Mouse (Mus musculus): ENCODE results near the gene Spaca3. TPM values are rescaled to one million over a fixed set of nuclear protein-coding genes. Genes with fewer than 3 reads are reported as not detected.

Spaca3 gene
- not detected in 2 replicates for polyA plus RNA-seq (2016; fragmentation: Nextera tagmentation; extraction: Ambion mirVana)

DNA sequence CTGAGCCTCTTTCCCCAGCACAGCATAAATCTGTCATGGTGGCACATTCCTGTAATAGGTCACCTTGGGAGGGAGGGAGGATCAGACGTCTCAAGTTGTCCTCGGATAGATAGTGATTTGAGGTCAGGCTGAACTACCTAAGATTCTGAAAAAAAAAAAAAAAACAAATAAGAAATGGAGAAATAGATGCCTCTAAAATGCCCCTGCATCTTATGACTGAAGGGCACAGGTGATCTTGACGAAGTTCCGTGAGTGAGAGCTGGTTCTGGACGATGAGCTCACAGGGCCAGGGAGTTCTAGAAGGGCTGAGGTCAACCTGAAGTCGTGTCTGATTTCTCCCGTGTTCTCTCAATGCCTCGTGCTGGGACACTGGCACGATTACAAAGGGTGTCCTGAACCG, at the start of gene Spaca3:
Spaca3 (plus strand) TSS at position 301 of the 400 bp plus-strand sequence.
- Histone ChIP-seq H3K36me3 (no peaks in the 10 kb centered on the region), H3K4me1 (no peaks in the 10 kb centered on the region), H3K27me3 (no peaks in the 10 kb centered on the region), H3K9me3 (no peaks in the 10 kb centered on the region), H3K27ac (no peak within 1 kb of the TSS), H3K4me3 (no peak within 1 kb of the TSS), H3K9ac (no peak within 1 kb of the TSS), H3K4me2 (replicated peaks) (no peak within 1 kb of the TSS)
- no peak for ATAC-seq (ENCODE audit: insufficient number of reproducible peaks, insufficient read depth, low FRiP score, low TSS enrichment)
- 75% methylated on average over 10 of the region's 10 CpGs for WGBS

DNA sequence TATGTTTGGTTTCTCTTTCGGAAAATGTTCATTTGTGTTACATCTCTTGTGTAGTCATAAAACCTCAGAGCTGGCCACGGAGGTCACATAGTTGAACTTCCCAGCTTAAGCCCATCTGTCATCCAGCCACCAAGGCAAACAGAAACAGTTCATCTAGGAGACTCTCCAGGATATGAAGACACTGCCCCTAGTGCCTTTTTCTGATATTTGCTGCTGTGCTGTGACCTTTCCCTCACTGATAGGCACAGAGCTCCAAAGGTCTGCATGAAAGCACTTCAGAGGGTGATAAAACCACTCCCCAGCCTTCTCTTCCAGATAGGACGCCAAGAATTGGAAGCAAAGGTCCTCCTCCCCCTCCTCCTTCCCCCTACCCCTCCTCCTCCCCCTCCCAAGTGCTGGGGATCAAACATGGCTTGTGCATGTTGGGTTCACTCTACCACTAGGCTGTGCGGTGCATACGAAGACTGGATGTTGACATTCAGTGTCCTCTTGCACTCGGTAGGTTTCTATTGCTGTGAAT, 49.6 kb upstream of the Spaca3 start:
- Histone ChIP-seq H3K36me3 (peaks cover 12% of the 10 kb centered on the region), H3K27ac (no peak overlapping the region), H3K9me3 (no peaks in the 10 kb centered on the region), H3K9ac (no peak overlapping the region), H3K4me1 (peaks cover 24% of the 10 kb centered on the region), H3K4me3 (no peak overlapping the region), H3K27me3 (no peaks in the 10 kb centered on the region), H3K4me2 (replicated peaks) (no peak overlapping the region)
- WGBS: 64% methylated on average over 6 of the region's 6 CpGs
- ATAC-seq (ENCODE audit: insufficient number of reproducible peaks, insufficient read depth, low FRiP score, low TSS enrichment): no peak

DNA sequence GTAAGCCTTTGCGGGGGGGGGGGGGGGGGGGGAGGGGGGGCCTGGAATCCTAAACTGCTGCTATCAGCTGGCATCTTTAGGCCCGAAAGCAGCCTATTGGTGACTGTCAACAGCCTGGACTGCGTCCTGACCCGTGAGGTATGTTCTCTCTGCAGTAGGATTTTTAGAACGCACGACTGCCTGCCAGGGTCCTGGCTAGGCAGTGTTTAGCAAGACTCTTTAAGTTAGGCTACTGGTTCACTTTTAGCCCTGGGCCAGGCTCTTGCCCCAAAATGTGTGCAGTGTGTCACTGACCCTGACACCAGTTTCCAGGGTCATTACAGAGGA, 48.5 kb upstream of the Spaca3 start:
- peak overlapping the region; percentile 94 for H3K9ac ChIP-seq
- 0 out of 2 replicates have a peak, but pooled peaks have one; percentile 53 for ATAC-seq (ENCODE audit: insufficient number of reproducible peaks, insufficient read depth, low FRiP score, low TSS enrichment)
- H3K4me1 ChIP-seq: peaks cover 24% of the 10 kb centered on the region
- H3K27ac ChIP-seq: peak overlapping the region; percentile 94
- H3K9me3 ChIP-seq: no peaks in the 10 kb centered on the region
- H3K4me3 ChIP-seq: peak overlapping the region; percentile 62
- peak overlapping the region; percentile 84 for H3K4me2 ChIP-seq (replicated peaks)
- H3K27me3 ChIP-seq: no peaks in the 10 kb centered on the region
- H3K36me3 ChIP-seq: peaks cover 20% of the 10 kb centered on the region
- 17% methylated on average over 5 of the region's 6 CpGs for WGBS

DNA sequence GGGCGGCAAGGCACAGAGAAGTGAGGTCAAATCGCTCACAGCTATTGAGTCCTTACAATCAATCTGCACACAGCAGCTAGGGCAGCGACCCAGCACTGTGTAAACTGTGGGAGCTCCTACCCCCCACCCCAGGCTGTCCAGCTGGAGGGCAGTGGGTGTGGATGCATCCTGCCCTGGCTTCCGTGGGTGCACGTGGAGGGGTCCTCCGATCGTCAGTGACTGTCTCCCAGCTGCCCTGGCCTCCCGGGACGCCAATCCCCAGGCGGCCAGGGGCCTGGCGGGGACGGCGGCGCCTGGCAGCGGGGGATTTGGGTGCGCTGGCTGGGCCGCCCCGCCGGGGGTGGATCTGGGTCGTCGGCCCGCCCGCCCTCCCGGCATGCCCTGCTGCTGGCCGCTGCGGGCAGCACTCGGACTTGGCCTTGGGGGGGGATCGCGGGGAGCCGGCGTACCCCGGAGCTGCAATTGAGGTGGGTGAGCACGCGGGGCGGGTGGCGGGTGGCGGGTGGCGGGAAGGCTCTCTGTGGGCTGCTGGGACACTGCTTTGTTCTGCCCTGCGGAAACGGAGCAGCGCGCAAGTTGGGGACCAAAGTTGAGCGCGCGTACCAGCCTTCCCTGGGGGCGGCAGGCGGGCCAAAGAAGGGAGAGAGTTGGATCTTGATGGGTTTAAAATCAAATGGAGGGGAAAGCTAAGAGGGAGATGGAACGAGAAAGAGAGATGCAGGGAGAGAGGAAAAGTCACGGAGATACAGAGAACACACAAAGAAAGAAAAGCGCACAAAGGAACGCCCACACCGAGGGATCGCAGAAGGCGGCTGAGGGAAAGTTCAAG, 48.0 kb upstream of the Spaca3 start, which contains the start of gene Tmem98:
Tmem98 (plus strand) TSS at position 183 of the 829 bp plus-strand sequence.
- Histone ChIP-seq H3K27ac (peak within 1 kb of the TSS; percentile 94), H3K4me3 (peak within 1 kb of the TSS; percentile 62), H3K9me3 (no peaks in the 10 kb centered on the region), H3K36me3 (peaks cover 25% of the 10 kb centered on the region), H3K4me2 (replicated peaks) (peak within 1 kb of the TSS; percentile 84), H3K4me1 (peaks cover 24% of the 10 kb centered on the region), H3K27me3 (no peaks in the 10 kb centered on the region), H3K9ac (peak within 1 kb of the TSS; percentile 94)
- WGBS: under 1% methylated on average over 37 of the region's 54 CpGs
- ATAC-seq (ENCODE audit: insufficient number of reproducible peaks, insufficient read depth, low FRiP score, low TSS enrichment): peak; percentile 64; the same call in 1 of the 2 replicates

DNA sequence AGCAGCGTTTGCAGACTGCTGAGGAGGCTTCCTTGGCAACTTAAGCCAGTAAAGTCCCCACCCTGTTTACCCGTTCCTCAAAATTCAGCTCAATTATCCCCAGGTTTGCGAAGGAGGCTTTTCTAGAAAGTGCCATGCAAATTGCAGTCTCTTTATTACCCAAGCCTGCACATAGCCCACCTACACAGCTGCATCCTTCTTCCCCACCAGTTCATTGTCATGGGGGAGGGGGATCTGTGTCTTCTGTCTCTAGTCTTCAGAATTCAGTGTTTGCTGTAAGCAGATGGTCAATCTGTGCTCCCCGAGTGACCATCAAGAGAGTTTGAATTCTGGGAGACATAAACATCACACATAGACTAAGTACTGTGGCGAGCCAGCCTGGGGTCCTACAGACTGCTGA, 47.0 kb upstream of the Spaca3 start:
- Histone ChIP-seq H3K4me3 (peak overlapping the region; percentile 62), H3K27ac (peak overlapping the region; percentile 94; the same call in 1 of the 2 replicates), H3K9ac (peak overlapping the region; percentile 94), H3K4me1 (peaks cover 24% of the 10 kb centered on the region), H3K36me3 (peaks cover 34% of the 10 kb centered on the region), H3K9me3 (no peaks in the 10 kb centered on the region), H3K27me3 (no peaks in the 10 kb centered on the region), H3K4me2 (replicated peaks) (peak overlapping the region; percentile 84)
- ATAC-seq (ENCODE audit: insufficient number of reproducible peaks, insufficient read depth, low FRiP score, low TSS enrichment): no peak
- WGBS: 20% methylated on average over 5 of the region's 5 CpGs

DNA sequence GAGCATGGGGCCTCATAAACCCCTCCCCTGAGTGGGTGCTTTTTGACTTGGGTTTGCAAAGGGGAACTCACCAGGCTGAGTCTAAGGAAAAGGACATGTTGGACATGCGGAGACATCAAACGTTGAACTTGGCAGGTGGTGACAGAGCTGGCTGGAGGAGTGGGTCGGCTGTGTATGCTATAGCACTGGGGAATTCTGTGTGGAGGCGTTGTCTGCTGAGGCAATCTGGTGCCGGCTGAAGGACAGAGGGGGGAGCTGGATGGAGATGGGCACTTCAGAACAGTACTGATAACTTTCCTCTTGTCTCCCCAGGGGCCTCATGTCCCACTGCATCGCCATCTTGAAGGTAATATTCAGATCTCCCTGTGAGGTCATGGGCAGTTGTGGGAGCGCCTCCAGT, 42.8 kb upstream of the Spaca3 start:
- H3K36me3 ChIP-seq: peaks cover 57% of the 10 kb centered on the region
- 84% methylated on average over 7 of the region's 7 CpGs for whole genome bisulfite sequencing

DNA sequence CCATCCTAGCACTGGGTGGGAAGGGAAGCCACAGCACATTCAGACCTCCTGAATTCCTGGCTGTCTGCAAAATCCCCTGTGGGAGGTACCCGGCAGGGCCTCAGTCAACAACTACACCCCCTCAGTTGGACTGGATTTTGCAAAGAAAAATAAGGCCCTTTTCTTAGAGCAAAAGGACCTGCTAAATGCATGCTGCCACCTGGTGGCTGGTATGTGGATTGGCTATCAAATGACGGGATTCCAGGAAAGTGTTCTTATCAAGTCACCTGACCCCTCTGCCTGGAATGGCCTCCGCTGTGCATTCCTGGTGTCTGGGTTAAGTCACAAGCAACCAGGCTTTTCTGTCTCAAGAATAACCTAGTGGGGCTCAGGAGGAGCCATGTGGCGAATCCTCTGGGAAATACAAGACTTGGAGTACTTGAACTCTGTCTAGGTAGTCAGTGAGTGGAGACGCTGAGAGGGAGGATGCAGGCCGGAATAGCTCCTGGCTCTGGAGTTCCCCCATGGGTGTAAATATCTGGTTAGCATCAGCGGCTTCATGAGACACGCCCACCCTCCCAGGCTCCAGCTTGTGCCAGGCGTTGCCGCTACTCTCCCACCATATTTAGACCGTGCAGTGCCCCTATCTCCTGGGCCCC, 40.0 kb upstream of the Spaca3 start:
- peaks cover 65% of the 10 kb centered on the region for H3K36me3 ChIP-seq
- no peak overlapping the region; the same call in 1 of the 2 replicates for H3K4me2 ChIP-seq (replicated peaks)
- no peak overlapping the region for H3K4me3 ChIP-seq
- H3K27ac ChIP-seq: peak overlapping the region; percentile 74
- H3K9ac ChIP-seq: no peak overlapping the region
- H3K9me3 ChIP-seq: no peaks in the 10 kb centered on the region
- WGBS: 37% methylated on average over 11 of the region's 11 CpGs
- no peaks in the 10 kb centered on the region for H3K27me3 ChIP-seq
- peaks cover 12% of the 10 kb centered on the region for H3K4me1 ChIP-seq
- ATAC-seq (ENCODE audit: insufficient number of reproducible peaks, insufficient read depth, low FRiP score, low TSS enrichment): peak; percentile 72

More for the DNA sequence above, 42.8 kb upstream of the Spaca3 start:
- Histone ChIP-seq H3K9ac (no peak overlapping the region), H3K27me3 (no peaks in the 10 kb centered on the region), H3K4me2 (replicated peaks) (no peak overlapping the region), H3K4me1 (peaks cover 28% of the 10 kb centered on the region), H3K27ac (no peak overlapping the region), H3K9me3 (no peaks in the 10 kb centered on the region), H3K4me3 (no peak overlapping the region)
- no peak for ATAC-seq (ENCODE audit: insufficient number of reproducible peaks, insufficient read depth, low FRiP score, low TSS enrichment)

DNA sequence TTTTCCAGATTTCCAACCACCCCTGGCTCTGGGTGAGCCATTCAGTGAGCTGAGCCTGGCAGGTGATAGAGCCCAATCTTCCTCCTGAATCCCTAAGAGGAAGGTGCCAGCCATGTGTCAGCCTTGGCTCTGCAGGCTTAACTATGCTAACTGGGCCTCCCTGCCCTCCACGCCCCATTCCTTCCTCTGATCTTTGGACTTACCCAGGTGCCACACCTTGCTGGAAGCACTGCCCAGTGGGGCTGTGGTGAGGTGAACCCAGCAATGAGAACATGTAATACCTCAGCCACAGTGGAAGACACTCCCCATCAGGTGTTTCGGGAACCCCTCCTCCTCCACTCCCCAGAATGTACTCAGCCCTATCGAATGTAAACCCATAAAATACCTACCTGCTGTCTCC, 38.1 kb upstream of the Spaca3 start:
- no peak for ATAC-seq (ENCODE audit: insufficient number of reproducible peaks, insufficient read depth, low FRiP score, low TSS enrichment)
- Histone ChIP-seq H3K27ac (no peak overlapping the region), H3K27me3 (no peaks in the 10 kb centered on the region), H3K9ac (no peak overlapping the region), H3K4me1 (peaks cover 12% of the 10 kb centered on the region), H3K4me3 (no peak overlapping the region), H3K4me2 (replicated peaks) (no peak overlapping the region), H3K9me3 (no peaks in the 10 kb centered on the region), H3K36me3 (peaks cover 60% of the 10 kb centered on the region)
- WGBS: 83% methylated on average over 3 of the region's 3 CpGs

DNA sequence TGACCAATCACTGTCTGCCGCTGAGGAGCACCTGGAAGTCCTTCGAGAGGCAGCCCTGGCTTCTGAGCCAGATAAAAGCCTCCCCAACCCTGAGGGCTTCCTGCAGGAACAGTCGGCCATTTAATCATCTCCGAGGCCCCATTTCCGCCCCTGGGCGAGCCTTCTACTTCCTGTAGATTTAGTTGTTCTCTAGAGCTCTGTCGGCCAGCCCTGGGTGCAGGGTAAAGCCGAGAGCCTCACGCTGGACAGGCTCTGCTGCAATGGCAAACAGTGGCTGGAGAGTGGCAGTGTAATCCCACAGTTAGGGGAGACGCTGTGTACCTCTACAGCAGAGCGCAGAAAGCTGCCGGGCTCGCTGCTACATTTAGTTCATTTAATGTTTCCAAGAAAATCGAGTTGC, 36.9 kb upstream of the Spaca3 start:
- H3K9ac ChIP-seq: no peak overlapping the region
- H3K27ac ChIP-seq: no peak overlapping the region
- no peak overlapping the region for H3K4me2 ChIP-seq (replicated peaks)
- no peaks in the 10 kb centered on the region for H3K9me3 ChIP-seq
- no peaks in the 10 kb centered on the region for H3K27me3 ChIP-seq
- H3K36me3 ChIP-seq: peaks cover 48% of the 10 kb centered on the region
- no peak overlapping the region for H3K4me3 ChIP-seq
- WGBS: 36% methylated on average over 14 of the region's 14 CpGs
- peaks cover 12% of the 10 kb centered on the region for H3K4me1 ChIP-seq
- no peak for ATAC-seq (ENCODE audit: insufficient number of reproducible peaks, insufficient read depth, low FRiP score, low TSS enrichment)

DNA sequence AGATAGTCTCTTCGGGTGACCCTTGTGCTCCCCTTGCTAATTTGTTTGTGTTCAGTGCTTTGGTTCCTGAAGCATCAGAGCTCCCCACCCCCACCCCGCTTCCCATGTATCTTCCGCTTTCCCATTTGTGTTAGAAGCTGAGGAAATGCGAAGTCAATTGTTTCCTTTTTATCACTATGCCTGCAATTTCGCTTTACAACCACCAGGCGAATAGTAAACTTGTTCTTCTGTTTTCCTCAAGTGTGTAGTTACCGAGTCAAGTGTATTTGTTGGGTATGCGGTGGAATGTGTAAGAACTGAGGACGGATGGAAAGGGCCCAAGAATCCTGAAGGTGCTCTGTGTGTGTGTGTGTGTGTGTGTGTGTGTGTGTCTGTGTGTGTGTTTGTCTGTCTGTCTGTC, 36.4 kb upstream of the Spaca3 start:
- ATAC-seq (ENCODE audit: insufficient number of reproducible peaks, insufficient read depth, low FRiP score, low TSS enrichment): no peak
- H3K36me3 ChIP-seq: peaks cover 43% of the 10 kb centered on the region

DNA sequence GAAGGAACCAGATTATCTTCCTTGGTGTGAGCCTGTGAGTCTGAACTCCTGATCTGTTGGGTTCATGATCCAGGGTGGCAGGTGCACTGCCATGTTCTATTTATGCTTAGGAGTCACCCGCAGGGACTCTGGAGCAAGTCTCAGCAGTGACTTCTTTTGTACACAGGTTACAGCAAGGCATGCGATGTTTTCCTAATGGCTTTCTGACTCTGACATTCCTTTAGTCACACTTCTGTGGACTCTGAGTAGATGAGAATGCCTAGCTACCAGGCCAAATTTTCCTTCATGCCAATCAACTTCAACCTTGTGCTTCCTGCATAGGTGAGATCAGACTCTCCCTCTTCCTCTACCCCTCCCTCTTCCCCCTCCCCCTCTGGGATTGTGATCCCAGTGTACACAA, 22.8 kb upstream of the Spaca3 start:
- H3K4me1 ChIP-seq: no peaks in the 10 kb centered on the region
- no peaks in the 10 kb centered on the region for H3K27me3 ChIP-seq
- no peak overlapping the region for H3K9ac ChIP-seq
- no peaks in the 10 kb centered on the region for H3K36me3 ChIP-seq
- no peak overlapping the region for H3K4me2 ChIP-seq (replicated peaks)
- no peak overlapping the region for H3K27ac ChIP-seq
- no peak overlapping the region for H3K4me3 ChIP-seq
- H3K9me3 ChIP-seq: no peaks in the 10 kb centered on the region
- 84% methylated on average over 2 of the region's 2 CpGs for WGBS
- ATAC-seq (ENCODE audit: insufficient number of reproducible peaks, insufficient read depth, low FRiP score, low TSS enrichment): no peak

More for the DNA sequence above, 36.4 kb upstream of the Spaca3 start:
- no peak overlapping the region for H3K9ac ChIP-seq
- H3K4me2 ChIP-seq (replicated peaks): no peak overlapping the region
- H3K9me3 ChIP-seq: no peaks in the 10 kb centered on the region
- H3K4me3 ChIP-seq: no peak overlapping the region
- H3K27me3 ChIP-seq: no peaks in the 10 kb centered on the region
- peaks cover 12% of the 10 kb centered on the region for H3K4me1 ChIP-seq
- no peak overlapping the region for H3K27ac ChIP-seq
- WGBS: 80% methylated on average over 9 of the region's 9 CpGs

DNA sequence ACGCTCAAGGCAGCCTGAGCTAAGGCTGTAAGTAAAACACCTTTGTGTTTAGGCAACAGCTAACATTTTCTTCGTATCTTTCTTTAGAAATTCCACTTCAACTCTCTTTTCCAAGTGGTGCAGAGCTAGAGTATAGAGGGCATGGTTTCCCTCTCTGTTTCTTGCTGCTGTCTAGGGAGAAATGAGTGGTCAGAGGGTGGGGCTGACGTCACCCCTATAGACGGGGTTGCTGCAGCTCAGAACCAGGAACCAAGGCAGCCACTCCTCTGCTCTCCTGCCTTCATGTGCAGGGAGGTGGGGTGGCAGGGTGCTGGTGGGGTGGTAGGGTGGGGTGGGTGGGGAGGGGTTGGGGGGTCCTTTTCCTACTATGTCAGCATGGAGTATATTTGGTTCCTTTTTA, 22.3 kb upstream of the Spaca3 start:
- no peak for ATAC-seq (ENCODE audit: insufficient number of reproducible peaks, insufficient read depth, low FRiP score, low TSS enrichment)
- WGBS: 73% methylated on average over 4 of the region's 4 CpGs

More for the DNA sequence above, 22.3 kb upstream of the Spaca3 start:
- no peaks in the 10 kb centered on the region for H3K36me3 ChIP-seq
- H3K4me2 ChIP-seq (replicated peaks): no peak overlapping the region
- no peak overlapping the region for H3K9ac ChIP-seq
- no peak overlapping the region for H3K27ac ChIP-seq
- H3K27me3 ChIP-seq: no peaks in the 10 kb centered on the region
- no peaks in the 10 kb centered on the region for H3K9me3 ChIP-seq
- H3K4me1 ChIP-seq: no peaks in the 10 kb centered on the region
- H3K4me3 ChIP-seq: no peak overlapping the region

All from embryonic facial prominence, embryonic 12.5 days (tissue).